Mouse (Mus musculus) MN1 (cell line): ENCODE results near the gene Fiz1.
A peak's percentile ranks its signal among the peaks of the same experiment; 100 is the strongest.

ENCODE experiments used
- DNase-seq: peaks from one replicate; pipeline ENCODE4 v3.0.0-alpha.2; 2016; ENCODE audit warnings: low spot score

The Fiz1 gene

GRCm38 (mm10) chr7:4996934-4997333 lies 17.6 kb downstream of the Fiz1 start:
- no peak for DNase-seq

GRCm38 (mm10) chr7:4996003-4996895 lies 18.2 kb downstream of the Fiz1 start, which contains the start of gene Zfp579:
Gene Zfp579 (minus strand): TSS chr7:4996158.
- DNase-seq = peak; percentile 89

- DNase-seq = no peak
These were observed 19.1 kb downstream of the Fiz1 start for GRCm38 (mm10) chr7:4995268-4996002.

- DNase-seq = no peak
These were observed 20.3 kb downstream of the Fiz1 start for GRCm38 (mm10) chr7:4993999-4994788.

- no peak for DNase-seq
These were observed 21.0 kb downstream of the Fiz1 start for GRCm38 (mm10) chr7:4993347-4993998.

GRCm38 (mm10) chr7:4988250-4988649 lies 26.2 kb downstream of the Fiz1 start:
- DNase-seq = no peak

- DNase-seq = no peak
These were observed 37.7 kb downstream of the Fiz1 start for GRCm38 (mm10) chr7:4976832-4977231.

GRCm38 (mm10) chr7:4975455-4975854 lies 39.0 kb downstream of the Fiz1 start:
- no peak for DNase-seq

- DNase-seq = peak; percentile 55
These were observed 42.0 kb downstream of the Fiz1 start for GRCm38 (mm10) chr7:4972321-4973047.

GRCm38 (mm10) chr7:4971710-4972109 lies 42.8 kb downstream of the Fiz1 start:
- DNase-seq = no peak

GRCm38 (mm10) chr7:4971068-4971467 lies 43.4 kb downstream of the Fiz1 start, which contains the start of gene Sbk3:
Gene Sbk3 (minus strand): TSS chr7:4971168.
- DNase-seq = no peak

- no peak for DNase-seq
These were observed 49.5 kb downstream of the Fiz1 start for GRCm38 (mm10) chr7:4964988-4965387.

- DNase-seq = no peak
These were observed 50.2 kb downstream of the Fiz1 start, which contains the start of gene Sbk2 for GRCm38 (mm10) chr7:4964272-4964671. Gene Sbk2 (minus strand): TSS chr7:4964406.

- DNase-seq = no peak
These were observed 51.0 kb downstream of the Fiz1 start for GRCm38 (mm10) chr7:4963527-4963926.

GRCm38 (mm10) chr7:4957361-4957760 lies 57.1 kb downstream of the Fiz1 start:
- DNase-seq = no peak
